Mouse (Mus musculus) limb, embryonic 13.5 days (tissue): Measurements from ENCODE around the gene Arhgap21. TPM values are rescaled to one million over a fixed set of nuclear protein-coding genes. Genes with fewer than 3 reads are reported as not detected.

Source experiments
- ATAC-seq: fragments of 200-750 bp; cut with Nextera tagmentation; 2 replicates; pipeline ENCODE4 v1.8.0; 2017; ENCODE audit warnings: low read depth, moderate number of reproducible peaks, moderate TSS enrichment; ENCODE audit not compliant: low FRiP score
- H3K27ac ChIP-seq: fragments of 300-500 bp; sonication (generic); 2 replicates; pipeline ENCODE4 v1.5.1; 2015; ENCODE audit warnings: inconsistent platforms, mild to moderate bottlenecking, moderate library complexity
- H3K27me3 ChIP-seq: fragments of 300-500 bp; sonication (generic); 2 replicates; pipeline ENCODE4 v1.6.1; 2015; ENCODE audit warnings: mild to moderate bottlenecking, inconsistent platforms
- H3K36me3 ChIP-seq: fragments of 300-500 bp; sonication (generic); 2 replicates; pipeline ENCODE4 v1.6.1; 2015; ENCODE audit warnings: inconsistent platforms, mild to moderate bottlenecking, moderate library complexity
- H3K4me1 ChIP-seq: fragments of 300-500 bp; sonication (generic); 2 replicates; pipeline ENCODE4 v1.6.1; 2015; ENCODE audit warnings: inconsistent platforms
- H3K4me2 ChIP-seq: fragments of 300-500 bp; sonication (generic); replicated peaks from 2 replicates; pipeline ENCODE4 v1.6.1; 2015; ENCODE audit warnings: inconsistent platforms, mild to moderate bottlenecking, moderate library complexity
- H3K4me3 ChIP-seq: fragments of 300-500 bp; sonication (generic); 2 replicates; pipeline ENCODE4 v1.5.1; 2015; ENCODE audit warnings: moderate library complexity, mild to moderate bottlenecking, inconsistent platforms
- H3K9ac ChIP-seq: fragments of 300-500 bp; sonication (generic); 2 replicates; pipeline ENCODE4 v1.6.1; 2015; ENCODE audit warnings: mild to moderate bottlenecking, inconsistent platforms
- H3K9me3 ChIP-seq: fragments of 300-500 bp; sonication (generic); 2 replicates; pipeline ENCODE4 v1.6.1; 2016; ENCODE audit warnings: inconsistent platforms
- WGBS: fragments of 180-500 bp; shearing (Covaris S2); methylation state at CpG from one replicate; pipeline ENCODE4 v1.1.7; 2015; 5-methylcytosine and 5-hydroxymethylcytosine counted together
- polyA plus RNA-seq: library from polyadenylated mRNA; unstranded; fragments of >200 nt; fragmentation: Nextera tagmentation; extraction: Ambion mirVana; gene quantifications from 2 replicates; pipeline ENCODE4 v1.2.1, GENCODE M21; 2015

The Arhgap21 gene
- polyA plus RNA-seq, 1 experiment from 2014 or later, result 11.1 TPM

GRCm38 (mm10) chr2:20901916-20902315 lies 66.8 kb downstream of the Arhgap21 start:
- Histone ChIP-seq H3K4me1 (no peaks in the 10 kb centered on the region), H3K9me3 (no peaks in the 10 kb centered on the region), H3K4me3 (no peak overlapping the region), H3K9ac (no peak overlapping the region), H3K27me3 (no peaks in the 10 kb centered on the region), H3K36me3 (no peaks in the 10 kb centered on the region), H3K27ac (no peak overlapping the region), H3K4me2 (no peak overlapping the region)
- 85% methylated on average over 4 of the region's 4 CpGs for WGBS
- ATAC-seq, result no peak

GRCm38 (mm10) chr2:20899301-20899700 lies 69.4 kb downstream of the Arhgap21 start:
- Histone ChIP-seq H3K9me3 (no peaks in the 10 kb centered on the region), H3K36me3 (no peaks in the 10 kb centered on the region), H3K4me2 (no peak overlapping the region), H3K4me3 (no peak overlapping the region), H3K27ac (no peak overlapping the region), H3K4me1 (no peaks in the 10 kb centered on the region), H3K27me3 (no peaks in the 10 kb centered on the region), H3K9ac (no peak overlapping the region)
- ATAC-seq, result no peak
- WGBS, result 63% methylated on average over 9 of the region's 9 CpGs

GRCm38 (mm10) chr2:20898684-20899083 lies 70.0 kb downstream of the Arhgap21 start:
- peak; percentile 88 for ATAC-seq
- Histone ChIP-seq H3K9ac (no peak overlapping the region), H3K27me3 (no peaks in the 10 kb centered on the region), H3K4me2 (no peak overlapping the region), H3K36me3 (no peaks in the 10 kb centered on the region), H3K9me3 (no peaks in the 10 kb centered on the region), H3K27ac (no peak overlapping the region), H3K4me1 (no peaks in the 10 kb centered on the region), H3K4me3 (no peak overlapping the region)
- WGBS, result 48% methylated on average over 6 of the region's 6 CpGs

GRCm38 (mm10) chr2:20896446-20896845 lies 72.2 kb downstream of the Arhgap21 start:
- WGBS, result 84% methylated on average over 5 of the region's 5 CpGs

GRCm38 (mm10) chr2:20894100-20894690 lies 74.5 kb downstream of the Arhgap21 start:
- Histone ChIP-seq H3K9ac (no peak overlapping the region), H3K4me2 (no peak overlapping the region), H3K4me3 (no peak overlapping the region)

More at GRCm38 (mm10) chr2:20896446-20896845, 72.2 kb downstream of the Arhgap21 start:
- no peaks in the 10 kb centered on the region for H3K27me3 ChIP-seq
- H3K4me2 ChIP-seq, result no peak overlapping the region
- no peaks in the 10 kb centered on the region for H3K36me3 ChIP-seq
- no peak overlapping the region for H3K9ac ChIP-seq
- no peaks in the 10 kb centered on the region for H3K4me1 ChIP-seq
- H3K9me3 ChIP-seq, result no peaks in the 10 kb centered on the region
- no peak overlapping the region for H3K27ac ChIP-seq
- no peak for ATAC-seq
- H3K4me3 ChIP-seq, result no peak overlapping the region

GRCm38 (mm10) chr2:20888751-20889150 lies 79.9 kb downstream of the Arhgap21 start:
- no peaks in the 10 kb centered on the region for H3K9me3 ChIP-seq
- no peaks in the 10 kb centered on the region for H3K27me3 ChIP-seq
- H3K36me3 ChIP-seq, result peaks cover 10% of the 10 kb centered on the region
- no peak overlapping the region for H3K27ac ChIP-seq
- no peaks in the 10 kb centered on the region for H3K4me1 ChIP-seq
- no peak overlapping the region for H3K4me2 ChIP-seq
- 42% methylated on average over 3 of the region's 3 CpGs for WGBS
- ATAC-seq, result no peak
- H3K9ac ChIP-seq, result no peak overlapping the region
- H3K4me3 ChIP-seq, result no peak overlapping the region

More at GRCm38 (mm10) chr2:20894100-20894690, 74.5 kb downstream of the Arhgap21 start:
- Histone ChIP-seq H3K4me1 (no peaks in the 10 kb centered on the region), H3K27ac (no peak overlapping the region), H3K36me3 (no peaks in the 10 kb centered on the region), H3K27me3 (no peaks in the 10 kb centered on the region), H3K9me3 (no peaks in the 10 kb centered on the region)
- no peak for ATAC-seq
- WGBS, result 39% methylated on average over 5 of the region's 5 CpGs

GRCm38 (mm10) chr2:20883288-20883687 lies 85.4 kb downstream of the Arhgap21 start:
- H3K27me3 ChIP-seq, result no peaks in the 10 kb centered on the region

GRCm38 (mm10) chr2:20879877-20880605 lies 88.6 kb downstream of the Arhgap21 start:
- no peak overlapping the region for H3K4me2 ChIP-seq
- peaks cover 38% of the 10 kb centered on the region for H3K36me3 ChIP-seq
- no peak overlapping the region for H3K27ac ChIP-seq
- WGBS, result 70% methylated on average over 16 of the region's 16 CpGs
- no peaks in the 10 kb centered on the region for H3K9me3 ChIP-seq
- no peak overlapping the region for H3K4me3 ChIP-seq
- no peaks in the 10 kb centered on the region for H3K4me1 ChIP-seq
- H3K9ac ChIP-seq, result no peak overlapping the region
- ATAC-seq, result no peak
- no peaks in the 10 kb centered on the region for H3K27me3 ChIP-seq

More at GRCm38 (mm10) chr2:20883288-20883687, 85.4 kb downstream of the Arhgap21 start:
- Histone ChIP-seq H3K4me3 (no peak overlapping the region), H3K4me1 (no peaks in the 10 kb centered on the region), H3K36me3 (peaks cover 44% of the 10 kb centered on the region), H3K9ac (no peak overlapping the region), H3K27ac (no peak overlapping the region), H3K9me3 (no peaks in the 10 kb centered on the region), H3K4me2 (no peak overlapping the region)
- 89% methylated on average over 8 of the region's 8 CpGs for WGBS
- ATAC-seq, result no peak

- Histone ChIP-seq H3K9me3 (no peaks in the 10 kb centered on the region), H3K4me1 (no peaks in the 10 kb centered on the region), H3K36me3 (peaks cover 28% of the 10 kb centered on the region), H3K27ac (no peak overlapping the region), H3K4me2 (no peak overlapping the region), H3K4me3 (no peak overlapping the region), H3K27me3 (no peaks in the 10 kb centered on the region), H3K9ac (no peak overlapping the region)
- 92% methylated on average over 5 of the region's 5 CpGs for WGBS
- ATAC-seq, result no peak
These were observed 94.1 kb downstream of the Arhgap21 start for GRCm38 (mm10) chr2:20874621-20875020.

GRCm38 (mm10) chr2:20869212-20869965 lies 99.3 kb downstream of the Arhgap21 start:
- Histone ChIP-seq H3K4me2 (no peak overlapping the region), H3K9ac (no peak overlapping the region), H3K4me3 (no peak overlapping the region), H3K27ac (no peak overlapping the region), H3K36me3 (peaks cover 28% of the 10 kb centered on the region), H3K4me1 (no peaks in the 10 kb centered on the region), H3K9me3 (no peaks in the 10 kb centered on the region), H3K27me3 (no peaks in the 10 kb centered on the region)
- 53% methylated on average over 2 of the region's 2 CpGs for WGBS
- ATAC-seq, result no peak

GRCm38 (mm10) chr2:20868052-20868451 lies 100.6 kb downstream of the Arhgap21 start:
- H3K4me3 ChIP-seq, result no peak overlapping the region
- no peaks in the 10 kb centered on the region for H3K9me3 ChIP-seq

GRCm38 (mm10) chr2:20865795-20866194 lies 102.9 kb downstream of the Arhgap21 start:
- Histone ChIP-seq H3K4me1 (no peaks in the 10 kb centered on the region), H3K4me3 (no peak overlapping the region), H3K4me2 (no peak overlapping the region), H3K9ac (no peak overlapping the region), H3K27ac (no peak overlapping the region), H3K9me3 (no peaks in the 10 kb centered on the region), H3K36me3 (peaks cover 52% of the 10 kb centered on the region), H3K27me3 (no peaks in the 10 kb centered on the region)
- ATAC-seq, result no peak
- 89% methylated on average over 3 of the region's 3 CpGs for WGBS

More at GRCm38 (mm10) chr2:20868052-20868451, 100.6 kb downstream of the Arhgap21 start:
- Histone ChIP-seq H3K27me3 (no peaks in the 10 kb centered on the region), H3K4me2 (no peak overlapping the region), H3K36me3 (peaks cover 35% of the 10 kb centered on the region), H3K9ac (no peak overlapping the region), H3K27ac (no peak overlapping the region), H3K4me1 (no peaks in the 10 kb centered on the region)
- no peak for ATAC-seq
